39 mouse cellular contexts compared by ENCODE assay signal in genomic region chr11:67172439-67172838, GRCm38 (mm10). TPM values are rescaled to one million over a fixed set of nuclear protein-coding genes. Genes with fewer than 3 reads are reported as not detected.
"Had no signal": no experiment of that assay in that cellular context is flagged by ENCODE, and none has a peak within 500 bp of the region (broad histone marks: within the 10 kb centered on the region; RNA-seq: fewer than 3 reads in every experiment).

No protein-coding gene starts in this region.

- H3K9me3 ChIP-seq: heart, embryonic 15.5 days; hindbrain, embryonic 10.5 days; hindbrain, embryonic 12.5 days; hindbrain, embryonic 13.5 days; hindbrain, embryonic 15.5 days; intestine, embryonic 15.5 days; kidney, embryonic 15.5 days had no signal

- H3K27me3 ChIP-seq: heart, embryonic 15.5 days; hindbrain, embryonic 12.5 days; hindbrain, embryonic 13.5 days; hindbrain, embryonic 15.5 days; intestine, embryonic 15.5 days; kidney, embryonic 15.5 days had no signal

- H3K4me3 ChIP-seq: heart, embryonic 15.5 days; hindbrain, embryonic 10.5 days; hindbrain, embryonic 12.5 days; hindbrain, embryonic 13.5 days; hindbrain, embryonic 15.5 days; intestine, embryonic 15.5 days; kidney, embryonic 15.5 days; layer of hippocampus, adult 2 months; left cerebral cortex, adult 2 months had no signal

- H3K9ac ChIP-seq: heart, embryonic 15.5 days; hindbrain, embryonic 12.5 days; hindbrain, embryonic 13.5 days; hindbrain, embryonic 14.5 days; hindbrain, embryonic 15.5 days; intestine, embryonic 15.5 days; kidney, embryonic 15.5 days had no signal

- H3K4me1 ChIP-seq: heart, embryonic 15.5 days; hindbrain, embryonic 13.5 days; hindbrain, embryonic 15.5 days; intestine, embryonic 15.5 days; kidney, embryonic 15.5 days had no signal

- H3K27ac ChIP-seq: heart, embryonic 15.5 days; hindbrain, embryonic 10.5 days; hindbrain, embryonic 12.5 days; hindbrain, embryonic 13.5 days; hindbrain, embryonic 14.5 days; hindbrain, embryonic 15.5 days; hindbrain, postnatal 0 days; intestine, embryonic 15.5 days; kidney, embryonic 15.5 days; kidney, postnatal 0 days; layer of hippocampus, adult 2 months; left cerebral cortex, adult 2 months had no signal

- H3K4me2 ChIP-seq: heart, embryonic 15.5 days; hindbrain, embryonic 12.5 days; hindbrain, embryonic 13.5 days; hindbrain, embryonic 14.5 days; hindbrain, embryonic 15.5 days; intestine, embryonic 15.5 days; kidney, embryonic 15.5 days had no signal

- DNase-seq: heart, postnatal 10 days; heart, postnatal 14 days; heart, postnatal 36 days; heart, postnatal 4 days; kidney, adult 11 months; kidney, adult 18-20 months; kidney, adult 2 months; kidney, adult 8-10 months; kidney, adult 9 months; kidney, postnatal 10 days; kidney, postnatal 14 days; kidney, postnatal 25 days; kidney, postnatal 36 days; kidney, postnatal 4 days; layer of hippocampus, adult 9-11 months; layer of hippocampus, postnatal 36 days had no signal

- H3K36me3 ChIP-seq: heart, embryonic 15.5 days; hindbrain, embryonic 10.5 days; hindbrain, embryonic 12.5 days; hindbrain, embryonic 13.5 days; hindbrain, embryonic 15.5 days; intestine, embryonic 15.5 days; kidney, embryonic 15.5 days had no signal

RNA-seq across cellular contexts. Expression of gene Myh2, which starts 1.6 kb away (rescaled TPM):
- total RNA-seq: heart, postnatal 10 days; heart, postnatal 14 days; heart, postnatal 25 days; heart, postnatal 36 days; hematopoietic stem cell, adult 5-6 weeks had no signal
- polyA plus RNA-seq: heart, embryonic 14.5 days; heart, postnatal 0 days; hindbrain, embryonic 10.5 days; hindbrain, embryonic 11.5 days; hindbrain, embryonic 12.5 days; inflammation-experienced regulatory T-cells, adult 6 months; intestine, embryonic 15.5 days; kidney, embryonic 14.5 days; kidney, embryonic 15.5 days; kidney, embryonic 16.5 days; kidney, postnatal 0 days; large intestine, adult 2 months had no signal

RNA-seq across cellular contexts. Expression of gene Myh1, which starts 27.4 kb away (rescaled TPM):
- total RNA-seq: heart, postnatal 14 days; heart, postnatal 25 days; heart, postnatal 36 days; hematopoietic stem cell, adult 5-6 weeks had no signal
- polyA plus RNA-seq: heart, postnatal 0 days; hindbrain, embryonic 10.5 days; hindbrain, embryonic 12.5 days; inflammation-experienced regulatory T-cells, adult 6 months; intestine, embryonic 14.5 days; intestine, embryonic 15.5 days; intestine, embryonic 16.5 days; kidney, postnatal 0 days had no signal
